Mouse (Mus musculus) thymus, postnatal 14 days (tissue): ENCODE measurements at regions not wholly inside any gene's neighbourhood (a gene's known extent, or its start where the extent isn't known, plus 50 kb on each side); places are given as distances from the start of the nearest gene placed in this dataset.

ENCODE experiments used
- DNase-seq: peaks from one replicate; pipeline ENCODE4 v3.0.0; 2021

- DNase-seq = no peak
These were observed 183.1 kb downstream of the Qdpr start for GRCm38 (mm10) chr5:45266914-45267313.

- DNase-seq = no peak
These were observed 191.6 kb downstream of the Qdpr start for GRCm38 (mm10) chr5:45258486-45258885.

- DNase-seq = no peak
These were observed 193.6 kb downstream of the Qdpr start for GRCm38 (mm10) chr5:45256256-45256999.

GRCm38 (mm10) chr5:45231856-45232255 lies 218.2 kb downstream of the Qdpr start:
- DNase-seq = no peak

GRCm38 (mm10) chr5:45230097-45230496 lies 219.9 kb downstream of the Qdpr start:
- no peak for DNase-seq

GRCm38 (mm10) chr5:45229477-45229876 lies 220.6 kb downstream of the Qdpr start:
- no peak for DNase-seq

GRCm38 (mm10) chr5:45228226-45228927 lies 221.7 kb downstream of the Qdpr start:
- DNase-seq = no peak

GRCm38 (mm10) chr5:45220272-45220916 lies 229.6 kb downstream of the Qdpr start:
- DNase-seq = no peak

- no peak for DNase-seq
These were observed 230.5 kb downstream of the Qdpr start for GRCm38 (mm10) chr5:45219558-45219957.

- DNase-seq = no peak
These were observed 230.9 kb downstream of the Qdpr start for GRCm38 (mm10) chr5:45219101-45219500.

- DNase-seq = no peak
These were observed 235.6 kb downstream of the Qdpr start for GRCm38 (mm10) chr5:45214475-45214874.

GRCm38 (mm10) chr5:45198408-45198807 lies 251.6 kb downstream of the Qdpr start:
- no peak for DNase-seq

- DNase-seq = no peak
These were observed 253.9 kb downstream of the Qdpr start for GRCm38 (mm10) chr5:45196159-45196558.

- no peak for DNase-seq
These were observed 257.7 kb downstream of the Qdpr start for GRCm38 (mm10) chr5:45192287-45192686.

GRCm38 (mm10) chr5:45173035-45173755 lies 276.8 kb downstream of the Qdpr start:
- no peak for DNase-seq

- no peak for DNase-seq
These were observed 290.8 kb downstream of the Qdpr start for GRCm38 (mm10) chr5:45159194-45159593.

- DNase-seq = no peak
These were observed 295.1 kb downstream of the Qdpr start for GRCm38 (mm10) chr5:45154936-45155335.

GRCm38 (mm10) chr5:45144186-45144585 lies 305.9 kb downstream of the Qdpr start:
- no peak for DNase-seq

GRCm38 (mm10) chr5:45137198-45137973 lies 312.6 kb downstream of the Qdpr start:
- DNase-seq = no peak

GRCm38 (mm10) chr5:45136696-45137095 lies 313.3 kb downstream of the Qdpr start:
- DNase-seq = no peak

- no peak for DNase-seq
These were observed 322.1 kb downstream of the Qdpr start for GRCm38 (mm10) chr5:45127971-45128370.

GRCm38 (mm10) chr5:45121751-45122280 lies 322.3 kb upstream of the Ldb2 start:
- no peak for DNase-seq
